Mouse (Mus musculus): ENCODE data around the gene Nav1.

Gene Nav1

DNA sequence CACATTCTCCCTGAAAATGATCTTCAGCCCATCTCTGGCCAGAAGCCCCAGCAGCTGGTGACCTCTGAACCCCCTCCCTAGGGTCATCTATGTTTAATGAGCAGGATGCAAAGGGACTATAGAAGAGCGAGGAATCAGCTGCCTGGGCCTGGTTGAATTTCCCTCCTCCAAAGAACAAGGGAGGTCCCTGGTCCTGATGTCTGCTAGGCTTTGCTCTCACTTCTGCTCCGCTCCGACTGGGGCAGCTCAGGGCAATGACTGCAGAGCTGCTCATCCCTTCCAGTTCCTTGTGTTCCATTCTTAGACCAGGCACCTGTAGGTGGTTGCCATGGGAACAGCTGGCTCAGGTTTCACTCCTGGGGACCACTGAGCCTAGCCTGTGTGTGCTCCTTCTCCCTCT lies 56.2 kb downstream of the Nav1 start:
- DNase-seq (ENCODE audit: inconsistent ontology term), result no peak

- peak; percentile 52 for DNase-seq (ENCODE audit: inconsistent ontology term)
These were observed 58.3 kb downstream of the Nav1 start for GRCm38 (mm10) chr1:135548750-135549149.

- no peak for DNase-seq (ENCODE audit: inconsistent ontology term)
These were observed 61.0 kb downstream of the Nav1 start for GRCm38 (mm10) chr1:135546099-135546498.

GRCm38 (mm10) chr1:135544504-135545146 lies 62.5 kb downstream of the Nav1 start:
- DNase-seq (ENCODE audit: inconsistent ontology term), result peak; percentile 75

GRCm38 (mm10) chr1:135542841-135543810 lies 64.0 kb downstream of the Nav1 start:
- DNase-seq (ENCODE audit: inconsistent ontology term), result no peak

DNA sequence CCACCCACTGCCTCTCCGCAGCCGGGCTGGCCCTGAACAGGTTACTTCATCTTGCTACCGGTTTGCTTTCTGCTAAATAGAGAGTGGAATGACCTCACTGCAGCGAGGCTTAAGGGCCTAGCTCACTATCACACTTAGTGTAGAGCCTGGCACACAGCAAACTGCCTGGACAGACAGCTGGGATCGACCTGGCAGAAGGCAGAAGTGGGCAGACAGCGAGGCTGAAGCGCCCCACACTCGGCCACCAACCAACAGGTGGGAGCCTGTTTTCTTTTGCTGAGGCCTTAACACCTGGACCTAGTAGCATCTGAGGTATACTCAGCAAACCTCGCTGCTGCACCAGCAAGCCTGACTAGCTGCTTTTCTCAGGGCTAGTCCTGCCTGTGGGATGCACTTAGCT lies 65.0 kb downstream of the Nav1 start:
- DNase-seq (ENCODE audit: inconsistent ontology term), result no peak

DNA sequence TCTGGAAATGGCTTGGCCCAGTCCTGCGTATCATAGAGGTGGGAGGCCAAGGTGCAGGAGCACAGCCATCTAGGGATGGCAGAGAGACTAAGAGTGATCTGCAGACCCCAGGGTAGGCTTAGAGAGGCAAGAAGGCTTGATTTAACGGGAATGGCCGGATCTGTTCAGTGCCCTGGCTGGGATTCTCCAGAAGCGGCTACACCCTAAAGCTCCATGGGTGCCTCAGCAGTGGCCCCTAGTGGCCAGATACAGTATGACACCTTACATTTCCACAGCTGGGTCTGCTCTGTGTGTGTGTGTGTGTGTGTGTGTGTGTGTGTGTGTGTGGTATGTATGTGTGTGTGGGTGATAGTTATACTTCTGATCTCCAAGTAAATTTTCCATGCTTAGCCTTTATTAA lies 66.8 kb downstream of the Nav1 start:
- DNase-seq (ENCODE audit: inconsistent ontology term), result peak; percentile 66

- DNase-seq (ENCODE audit: inconsistent ontology term), result no peak
These were observed 68.4 kb downstream of the Nav1 start for GRCm38 (mm10) chr1:135538441-135539265.

DNA sequence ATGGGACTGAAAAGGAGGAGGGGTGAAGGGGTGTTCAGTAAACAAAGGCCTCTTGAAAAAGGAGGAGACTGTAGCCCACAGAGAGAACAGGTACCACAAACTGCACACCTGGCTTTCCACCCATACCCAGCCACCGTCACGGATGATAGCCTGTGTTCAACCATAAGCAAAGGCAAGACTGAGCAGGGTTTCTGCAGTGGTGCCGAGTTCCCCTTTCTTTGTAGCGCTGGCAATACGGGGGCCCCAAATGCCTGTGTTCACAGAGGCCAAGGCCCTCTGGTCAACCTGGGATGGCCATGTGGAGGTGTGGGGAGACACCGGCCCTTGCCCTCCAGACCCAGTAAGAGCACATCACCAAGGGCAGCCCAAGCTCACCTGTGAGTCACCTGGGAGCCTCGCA lies 70.3 kb downstream of the Nav1 start:
- DNase-seq (ENCODE audit: inconsistent ontology term), result no peak

GRCm38 (mm10) chr1:135536326-135536725 lies 70.8 kb downstream of the Nav1 start:
- DNase-seq (ENCODE audit: inconsistent ontology term), result peak; percentile 86

- DNase-seq (ENCODE audit: inconsistent ontology term), result peak; percentile 78
These were observed 71.8 kb downstream of the Nav1 start for GRCm38 (mm10) chr1:135535256-135535655.

GRCm38 (mm10) chr1:135534782-135535181 lies 72.3 kb downstream of the Nav1 start:
- DNase-seq (ENCODE audit: inconsistent ontology term), result no peak

GRCm38 (mm10) chr1:135534070-135534469 lies 73.0 kb downstream of the Nav1 start:
- no peak for DNase-seq (ENCODE audit: inconsistent ontology term)

DNA sequence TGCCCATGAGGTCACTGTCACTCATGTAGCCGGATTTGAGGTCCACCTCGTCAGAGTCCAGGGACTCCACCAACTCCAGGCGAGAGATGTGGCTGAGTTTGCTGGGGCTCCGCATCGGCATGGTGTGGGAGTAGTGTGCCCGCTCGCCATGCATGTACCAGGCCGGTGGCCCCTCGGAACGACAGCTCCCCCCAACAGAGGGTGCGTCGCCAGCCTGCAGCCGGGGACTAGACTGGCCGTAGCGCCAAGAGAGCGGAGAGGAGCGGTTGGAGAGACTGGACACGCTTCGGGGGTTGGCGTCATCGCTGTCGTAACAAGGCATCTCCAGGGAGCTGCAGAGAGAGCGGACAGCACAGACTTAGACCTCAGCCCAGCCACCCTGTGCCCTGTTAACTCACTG lies 74.7 kb downstream of the Nav1 start:
- DNase-seq (ENCODE audit: inconsistent ontology term), result no peak

GRCm38 (mm10) chr1:135531981-135532380 lies 75.1 kb downstream of the Nav1 start:
- no peak for DNase-seq (ENCODE audit: inconsistent ontology term)

DNA sequence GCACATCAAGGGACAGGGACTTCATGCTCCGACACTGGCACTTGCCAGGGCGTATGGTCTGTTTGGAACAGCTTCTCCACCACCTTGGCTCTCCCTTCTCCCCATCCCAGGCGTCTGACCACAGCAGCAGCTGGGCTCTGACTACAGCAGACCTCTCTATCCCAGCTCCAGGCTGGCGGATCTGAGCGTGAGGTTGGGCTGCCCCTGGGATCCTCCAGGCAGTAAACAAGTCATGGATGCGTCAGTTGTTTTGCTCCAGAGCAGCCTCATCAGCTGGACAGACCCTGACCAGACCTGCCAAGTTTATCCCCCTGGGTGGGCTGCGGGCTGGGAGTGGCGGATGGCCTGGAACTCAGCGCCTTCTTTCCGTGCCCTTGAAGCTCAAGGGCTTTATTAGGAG lies 76.0 kb downstream of the Nav1 start:
- no peak for DNase-seq (ENCODE audit: inconsistent ontology term)

- DNase-seq (ENCODE audit: inconsistent ontology term), result no peak
These were observed 82.6 kb downstream of the Nav1 start for GRCm38 (mm10) chr1:135524518-135524860.

- no peak for DNase-seq (ENCODE audit: inconsistent ontology term)
These were observed 83.1 kb downstream of the Nav1 start for GRCm38 (mm10) chr1:135523780-135524517.

DNA sequence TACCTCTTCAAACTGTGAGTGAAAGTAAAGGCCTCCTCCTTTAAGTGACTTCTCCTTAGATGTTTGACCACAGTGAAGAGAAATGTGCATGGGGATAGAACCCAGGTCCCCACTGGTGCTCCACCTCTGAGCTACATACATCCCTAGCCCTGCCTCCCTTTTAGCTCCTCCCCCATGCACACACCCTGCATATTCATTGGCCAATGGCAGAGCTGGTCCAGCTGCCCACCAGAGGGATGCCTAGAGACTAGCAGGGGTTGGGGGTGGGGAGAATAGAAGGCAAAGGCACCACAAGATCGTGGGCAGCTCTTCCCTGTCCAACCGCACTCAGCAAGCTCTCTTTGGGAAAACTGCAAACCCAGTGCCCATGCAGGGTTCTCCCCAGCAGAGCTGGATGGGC lies 83.8 kb downstream of the Nav1 start:
- DNase-seq (ENCODE audit: inconsistent ontology term), result no peak

- DNase-seq (ENCODE audit: inconsistent ontology term), result no peak
These were observed 86.4 kb downstream of the Nav1 start for GRCm38 (mm10) chr1:135520550-135521168.

DNA sequence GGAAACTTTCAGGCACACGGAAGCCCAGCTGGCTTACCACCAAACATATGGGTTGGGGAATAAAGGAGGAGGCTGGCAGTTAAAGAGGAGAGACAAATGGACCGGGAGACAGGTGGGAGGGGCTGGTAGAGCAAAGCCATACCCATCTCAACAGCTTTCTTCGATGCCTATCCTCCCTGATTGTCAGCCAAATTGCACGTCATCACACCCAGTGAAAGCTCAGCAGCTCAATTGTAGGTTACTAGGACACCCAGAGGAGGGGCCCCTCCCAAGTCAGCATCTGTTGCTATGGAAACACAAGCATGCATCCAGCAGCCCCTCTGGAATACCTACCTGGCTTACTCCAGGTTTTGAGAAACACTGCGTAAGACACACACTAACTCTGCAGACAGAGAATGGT lies 88.4 kb downstream of the Nav1 start:
- no peak for DNase-seq (ENCODE audit: inconsistent ontology term)

Measured in Muller cell, postnatal 12 days (primary cell).